Mouse (Mus musculus): ENCODE results near the gene Clns1a. TPM values are rescaled to one million over a fixed set of nuclear protein-coding genes. Genes with fewer than 3 reads are reported as not detected.

The Clns1a gene
- polyA plus RNA-seq (2012; rRNA removed), result 92.4 and 93.0 TPM in 2 replicates

GRCm38 (mm10) chr7:97696506-97697254 lies at the start of gene Clns1a:
Gene Clns1a (plus strand): TSS chr7:97696634.
- DNase-seq (ENCODE audit: extremely low spot score in 1 of 2, low spot score in 1 of 2), result peak; percentile 91 to 97

GRCm38 (mm10) chr7:97647656-97648055 lies 48.8 kb upstream of the Clns1a start:
- no peak for DNase-seq (ENCODE audit: extremely low spot score in 1 of 2, low spot score in 1 of 2)

GRCm38 (mm10) chr7:97650729-97651128 lies 45.7 kb upstream of the Clns1a start:
- DNase-seq (ENCODE audit: extremely low spot score in 1 of 2, low spot score in 1 of 2), result no peak

GRCm38 (mm10) chr7:97656144-97656543 lies 40.3 kb upstream of the Clns1a start:
- DNase-seq (ENCODE audit: extremely low spot score in 1 of 2, low spot score in 1 of 2), result no peak

GRCm38 (mm10) chr7:97661634-97662033 lies 34.8 kb upstream of the Clns1a start:
- no peak for DNase-seq (ENCODE audit: extremely low spot score in 1 of 2, low spot score in 1 of 2)

GRCm38 (mm10) chr7:97679239-97679638 lies 17.2 kb upstream of the Clns1a start:
- DNase-seq (ENCODE audit: extremely low spot score in 1 of 2, low spot score in 1 of 2), result peak in 1 of 2 experiments; percentile 55

GRCm38 (mm10) chr7:97687831-97688230 lies 8.6 kb upstream of the Clns1a start:
- no peak for DNase-seq (ENCODE audit: extremely low spot score in 1 of 2, low spot score in 1 of 2)

- DNase-seq (ENCODE audit: extremely low spot score in 1 of 2, low spot score in 1 of 2), result no peak
Measured at GRCm38 (mm10) chr7:97695441-97695840, 993 bp upstream of the Clns1a start.

- DNase-seq (ENCODE audit: extremely low spot score in 1 of 2, low spot score in 1 of 2), result peak in 1 of 2 experiments; percentile 26
Measured at GRCm38 (mm10) chr7:97696133-97696505, 315 bp upstream of the Clns1a start.

GRCm38 (mm10) chr7:97700173-97700572 lies 3.7 kb downstream of the Clns1a start:
- DNase-seq (ENCODE audit: extremely low spot score in 1 of 2, low spot score in 1 of 2), result no peak

GRCm38 (mm10) chr7:97701106-97701505 lies 4.7 kb downstream of the Clns1a start:
- DNase-seq (ENCODE audit: extremely low spot score in 1 of 2, low spot score in 1 of 2), result no peak

- no peak for DNase-seq (ENCODE audit: extremely low spot score in 1 of 2, low spot score in 1 of 2)
Measured at GRCm38 (mm10) chr7:97707123-97707522, 10.7 kb downstream of the Clns1a start.

GRCm38 (mm10) chr7:97707809-97708208 lies 11.4 kb downstream of the Clns1a start:
- no peak for DNase-seq (ENCODE audit: extremely low spot score in 1 of 2, low spot score in 1 of 2)

- peak in 1 of 2 experiments; percentile 60 for DNase-seq (ENCODE audit: extremely low spot score in 1 of 2, low spot score in 1 of 2)
Measured at GRCm38 (mm10) chr7:97709204-97709603, 12.8 kb downstream of the Clns1a start.

GRCm38 (mm10) chr7:97714651-97715050 lies 18.2 kb downstream of the Clns1a start:
- DNase-seq (ENCODE audit: extremely low spot score in 1 of 2, low spot score in 1 of 2), result no peak

GRCm38 (mm10) chr7:97717326-97717725 lies 20.9 kb downstream of the Clns1a start:
- DNase-seq (ENCODE audit: extremely low spot score in 1 of 2, low spot score in 1 of 2), result no peak

- peak; percentile 28 to 60 for DNase-seq (ENCODE audit: extremely low spot score in 1 of 2, low spot score in 1 of 2)
Measured at GRCm38 (mm10) chr7:97719078-97719477, 22.6 kb downstream of the Clns1a start.

GRCm38 (mm10) chr7:97720109-97720508 lies 23.7 kb downstream of the Clns1a start:
- no peak for DNase-seq (ENCODE audit: extremely low spot score in 1 of 2, low spot score in 1 of 2)

- DNase-seq (ENCODE audit: extremely low spot score in 1 of 2, low spot score in 1 of 2), result no peak
Measured at GRCm38 (mm10) chr7:97722278-97722918, 26.0 kb downstream of the Clns1a start.

- DNase-seq (ENCODE audit: extremely low spot score in 1 of 2, low spot score in 1 of 2), result no peak
Measured at GRCm38 (mm10) chr7:97723646-97724538, 27.5 kb downstream of the Clns1a start.

GRCm38 (mm10) chr7:97725401-97725800 lies 29.0 kb downstream of the Clns1a start:
- no peak for DNase-seq (ENCODE audit: extremely low spot score in 1 of 2, low spot score in 1 of 2)

All from frontal cortex, adult 2 months (tissue).